Comparison of ENCODE assay signal across 26 mouse cellular contexts in the genomic region with DNA sequence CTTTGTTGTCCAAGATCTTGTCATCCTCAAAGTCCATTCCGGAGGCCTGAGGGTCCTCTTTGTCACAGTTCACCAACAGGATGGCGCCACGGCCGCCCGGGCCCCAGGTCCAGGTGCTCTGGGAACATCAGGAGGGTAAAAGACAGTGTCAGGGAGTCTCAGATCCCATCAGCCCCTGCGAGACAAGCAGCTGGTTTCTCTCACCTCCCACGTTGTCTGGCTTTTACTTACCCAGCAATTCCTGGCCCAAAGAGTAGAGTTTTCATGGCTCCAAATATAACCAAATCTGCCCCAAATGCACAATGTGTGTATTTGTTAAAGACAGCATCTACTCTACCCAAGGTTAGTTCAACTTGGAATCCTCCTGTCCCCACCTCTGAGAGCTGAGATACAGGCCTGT. TPM values are rescaled to one million over a fixed set of nuclear protein-coding genes. Genes with fewer than 3 reads are reported as not detected.
DNase-seq lines count a peak whose midpoint lies in the region; ATAC-seq and TF ChIP-seq lines count a peak whose summit lies in the region.
"Had no signal": no experiment of that assay in that cellular context is flagged by ENCODE, and none has a peak within 500 bp of the region (broad histone marks: within the 10 kb centered on the region; RNA-seq: fewer than 3 reads in every experiment).

No protein-coding gene starts in this region.

- H3K4me3 ChIP-seq in heart, adult 2 months: no peak overlapping the region
- no peak overlapping the region for H3K4me3 ChIP-seq in lung, postnatal 0 days (ENCODE audit: low read depth, low read length)
- H3K4me3 ChIP-seq: embryonic facial prominence, embryonic 10.5 days; embryonic facial prominence, embryonic 12.5 days; forebrain, embryonic 13.5 days; forebrain, embryonic 15.5 days had no signal

- ATAC-seq in lung, postnatal 0 days: no peak
- ATAC-seq: forebrain, embryonic 13.5 days; forebrain, embryonic 15.5 days had no signal

- no peaks in the 10 kb centered on the region for H3K79me2 ChIP-seq in heart, adult 2 months (replicated peaks; ENCODE audit: control insufficient read depth, insufficient read depth, low read length)

- H3K9me3 ChIP-seq in lung, postnatal 0 days (ENCODE audit: low read length): no peaks in the 10 kb centered on the region
- H3K9me3 ChIP-seq: embryonic facial prominence, embryonic 10.5 days; embryonic facial prominence, embryonic 12.5 days; forebrain, embryonic 13.5 days; forebrain, embryonic 15.5 days had no signal

- H3K4me1 ChIP-seq in heart, adult 2 months (ENCODE audit: control insufficient read depth, insufficient read depth, low read length): no peaks in the 10 kb centered on the region
- no peaks in the 10 kb centered on the region for H3K4me1 ChIP-seq in lung, postnatal 0 days (ENCODE audit: insufficient read depth, low read depth, low read length)

- no peak for TF ChIP-seq POLR2A in heart, adult 2 months (IDR thresholded peaks at IDR 0.05; ENCODE audit: insufficient read depth, low read depth, low read length)

- intact Hi-C loops in heart, postnatal 10 days (cut with DNase I): no loop called here
- intact Hi-C loops in heart, adult 2 months (cut with DNase I): no loop called here

- TF ChIP-seq CTCF in heart, adult 2 months (IDR thresholded peaks at IDR 0.05): no peak
- TF ChIP-seq CTCF in lung, postnatal 0 days (IDR thresholded peaks at IDR 0.05): no peak

- TF ChIP-seq EP300 in heart, adult 2 months (IDR thresholded peaks at IDR 0.05; ENCODE audit: insufficient read depth, low read depth, low read length): no peak
- TF ChIP-seq EP300 in lung, postnatal 0 days (IDR thresholded peaks at IDR 0.05): no peak

- H3K27ac ChIP-seq in heart, adult 2 months: no peak overlapping the region
- no peak overlapping the region for H3K27ac ChIP-seq in lung, postnatal 0 days (ENCODE audit: low read length)
- H3K27ac ChIP-seq: embryonic facial prominence, embryonic 10.5 days; embryonic facial prominence, embryonic 12.5 days; forebrain, embryonic 13.5 days; forebrain, embryonic 15.5 days had no signal

- H3K27me3 ChIP-seq in heart, adult 2 months (ENCODE audit: control insufficient read depth, insufficient read depth, low read length): no peaks in the 10 kb centered on the region
- no peaks in the 10 kb centered on the region for H3K27me3 ChIP-seq in lung, postnatal 0 days (replicated peaks; ENCODE audit: insufficient read depth, low read length)
- H3K27me3 ChIP-seq: embryonic facial prominence, embryonic 12.5 days; forebrain, embryonic 13.5 days; forebrain, embryonic 15.5 days had no signal

- WGBS in heart, adult 2 months: 81% methylated on average over 7 of the region's 7 CpGs
- 67% methylated on average over 7 of the region's 7 CpGs for WGBS in lung, postnatal 0 days

- H3K9ac ChIP-seq in heart, adult 2 months (ENCODE audit: low read depth, low read length): no peak overlapping the region
- no peak overlapping the region for H3K9ac ChIP-seq in lung, postnatal 0 days (replicated peaks; ENCODE audit: low read depth)
- H3K9ac ChIP-seq: embryonic facial prominence, embryonic 12.5 days; forebrain, embryonic 13.5 days; forebrain, embryonic 15.5 days had no signal

- peak; percentile 26 to 32 for DNase-seq in heart, postnatal 10 days
- no peak for DNase-seq in heart, adult 2 months
- DNase-seq in lung, postnatal 10 days: peak; percentile 67
- no peak for DNase-seq in lung, adult 18-20 months
- DNase-seq in lung, postnatal 36 days: peak; percentile 48
- no peak for DNase-seq in lung, postnatal 0 days (ENCODE audit: low spot score)
- peak; percentile 25 to 46 for DNase-seq in lung, postnatal 4 days
- DNase-seq in gastrocnemius, postnatal 4 days (ENCODE audit: low spot score in 2 of 2): no peak
- DNase-seq: adrenal gland, adult 2 months; adrenal gland, postnatal 10 days; adrenal gland, postnatal 25 days; cerebellum, adult 11-12 months; cerebellum, adult 2 months; cerebellum, adult 9-10 months; cerebellum, postnatal 10 days; cerebellum, postnatal 25 days had no signal

- H3K36me3 ChIP-seq in heart, adult 2 months (ENCODE audit: control insufficient read depth, insufficient read depth, low read length): no peaks in the 10 kb centered on the region
- H3K36me3 ChIP-seq in lung, postnatal 0 days (ENCODE audit: insufficient read depth, low read length): no peaks in the 10 kb centered on the region
- H3K36me3 ChIP-seq: embryonic facial prominence, embryonic 10.5 days; embryonic facial prominence, embryonic 12.5 days; forebrain, embryonic 15.5 days had no signal

- no peak overlapping the region for H3K4me2 ChIP-seq in lung, postnatal 0 days (replicated peaks; ENCODE audit: low read depth, low read length)
- H3K4me2 ChIP-seq: embryonic facial prominence, embryonic 12.5 days; forebrain, embryonic 13.5 days; forebrain, embryonic 15.5 days had no signal

RNA-seq across cellular contexts. Expression of gene Padi4, which starts 12.4 kb away (rescaled TPM):
- under 1 TPM; 0.40 to 0.48 TPM for total RNA-seq in heart, postnatal 10 days (2021)
- total RNA-seq in heart, adult 2 months (2021): 1 to 10 TPM in 1 of 2 experiments, under 1 TPM in 1; 0.70 to 2.5 TPM
- 1.9 and 2.6 TPM in 2 replicates for polyA plus RNA-seq in heart, adult 2 months (2012; rRNA removed)
- 1.1 and 1.6 TPM in 2 replicates for polyA plus RNA-seq in lung, postnatal 0 days (2015; fragmentation: Nextera tagmentation; extraction: Ambion mirVana)
- total RNA-seq in gastrocnemius, postnatal 4 days (2021): under 1 TPM; 0.29 to 0.52 TPM
- total RNA-seq: MEL had no signal
- polyA plus RNA-seq: embryonic facial prominence, embryonic 12.5 days had no signal

RNA-seq across cellular contexts. Expression of gene Padi6, which starts 19.2 kb away (rescaled TPM):
- total RNA-seq in heart, postnatal 10 days (2021): not detected
- total RNA-seq in heart, adult 2 months (2021): not detected
- not detected in 2 replicates for polyA plus RNA-seq in heart, adult 2 months (2012; rRNA removed)
- 0.26 TPM in 1 of 2 replicates, not detected in the other for polyA plus RNA-seq in lung, postnatal 0 days (2015; fragmentation: Nextera tagmentation; extraction: Ambion mirVana)
- total RNA-seq in gastrocnemius, postnatal 4 days (2021): under 1 TPM in 1 of 2 experiments, not detected in 1; 0.10 TPM
- total RNA-seq: adrenal gland, adult 2 months; MEL had no signal
- polyA plus RNA-seq: adrenal gland, adult 2 months; C2C12; cerebellum, adult 2 months; embryonic facial prominence, embryonic 10.5 days; embryonic facial prominence, embryonic 12.5 days; embryonic facial prominence, embryonic 14.5 days; forebrain, embryonic 13.5 days had no signal

RNA-seq across cellular contexts. Expression of gene Padi3, which starts 48.8 kb away (rescaled TPM):
- under 1 TPM; 0.12 TPM for total RNA-seq in heart, postnatal 10 days (2021)
- under 1 TPM; 0.09 to 0.16 TPM for total RNA-seq in heart, adult 2 months (2021)
- 0.06 TPM in 1 of 2 replicates, not detected in the other for polyA plus RNA-seq in heart, adult 2 months (2012; rRNA removed)
- 0.35 and 0.50 TPM in 2 replicates for polyA plus RNA-seq in lung, postnatal 0 days (2015; fragmentation: Nextera tagmentation; extraction: Ambion mirVana)
- total RNA-seq in gastrocnemius, postnatal 4 days (2021): under 1 TPM; 0.15 to 0.18 TPM
- total RNA-seq: adrenal gland, adult 2 months; adrenal gland, postnatal 25 days; adrenal gland, postnatal 4 days had no signal
- polyA plus RNA-seq: adrenal gland, adult 2 months; cerebellum, adult 2 months; cortical plate, adult 2 months; forebrain, embryonic 11.5 days; forebrain, embryonic 13.5 days; forebrain, embryonic 15.5 days had no signal

Comparison
In these comparisons a context has a peak if more than half of its experiments do, and no peak if none do; other contexts are left out.
1. DNase-seq: peak in heart, postnatal 10 days (2 of 2), lung, postnatal 10 days (single experiment), lung, postnatal 36 days (single experiment) and lung, postnatal 4 days (2 of 2); none in heart, adult 2 months (0 of 2), lung, adult 18-20 months (0 of 2), lung, postnatal 0 days (single experiment) and gastrocnemius, postnatal 4 days (0 of 2).